Mouse (Mus musculus) myocyte (in vitro differentiated cells): Measurements from ENCODE around the gene Cldn3.

ENCODE experiments used
- MAX ChIP-seq: IDR thresholded peaks from one replicate; pipeline ENCODE4 v1.6.1; 2011; ENCODE audit warnings: low read depth, mild to moderate bottlenecking, control low read depth
- MYOG ChIP-seq, 3 experiments: IDR thresholded peaks; one replicate each; pipeline ENCODE4 v1.6.1; 2011; ENCODE audit warnings: control low read depth in 2 of 3, low read depth in 2 of 3, mild to moderate bottlenecking in 2 of 3; ENCODE audit not compliant: insufficient read length in 2 of 3, control insufficient read depth in 1 of 3, insufficient read depth in 1 of 3
- POLR2A ChIP-seq: IDR thresholded peaks from one replicate; pipeline ENCODE4 v1.6.1; 2011; ENCODE audit warnings: low read depth, mild to moderate bottlenecking, control low read depth, moderate library complexity; ENCODE audit not compliant: insufficient read length
- SRF ChIP-seq: IDR thresholded peaks from one replicate; pipeline ENCODE4 v1.6.1; 2011; ENCODE audit warnings: low read depth; ENCODE audit not compliant: control insufficient read depth, insufficient read length
- TCF3 ChIP-seq: IDR thresholded peaks from one replicate; pipeline ENCODE4 v1.6.1; 2011; ENCODE audit warnings: low read depth, control low read depth; ENCODE audit not compliant: insufficient read length

DNA sequence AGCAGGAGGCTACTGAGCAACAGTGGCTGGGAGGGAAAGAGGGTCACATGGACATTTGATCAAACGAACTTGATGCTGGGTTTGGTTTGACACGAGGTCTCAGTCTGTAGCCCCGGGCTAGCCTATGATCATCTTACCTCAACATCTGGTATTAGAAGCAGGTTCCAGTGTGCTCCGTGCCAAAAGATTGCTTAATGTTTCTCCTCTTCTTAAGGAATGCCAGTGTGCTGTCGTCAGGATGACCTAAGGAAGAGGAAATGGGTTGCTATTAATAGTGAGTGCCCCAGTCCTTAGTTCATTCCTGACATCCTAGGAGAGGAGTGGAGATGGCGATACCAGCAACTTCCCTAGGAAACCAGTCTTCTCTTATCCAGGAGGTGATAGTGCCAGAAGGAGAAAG, 3.7 kb downstream of the Cldn3 start:
- TF ChIP-seq POLR2A (no peak), MAX (no peak), TCF3 (no peak), SRF (no peak), MYOG (IDR thresholded peaks at IDR 0.05; ENCODE audit: control insufficient read depth in 1 of 3, insufficient read depth in 1 of 3, insufficient read length in 2 of 3, low read depth in 2 of 3) (no peak)
